Mouse (Mus musculus): ENCODE measurements around the gene Vmn2r61. TPM values are rescaled to one million over a fixed set of nuclear protein-coding genes. Genes with fewer than 3 reads are reported as not detected.

Vmn2r61 gene
- not detected in 2 replicates for polyA plus RNA-seq (2014; fragmentation: Nextera tagmentation; extraction: Ambion mirVana)

DNA sequence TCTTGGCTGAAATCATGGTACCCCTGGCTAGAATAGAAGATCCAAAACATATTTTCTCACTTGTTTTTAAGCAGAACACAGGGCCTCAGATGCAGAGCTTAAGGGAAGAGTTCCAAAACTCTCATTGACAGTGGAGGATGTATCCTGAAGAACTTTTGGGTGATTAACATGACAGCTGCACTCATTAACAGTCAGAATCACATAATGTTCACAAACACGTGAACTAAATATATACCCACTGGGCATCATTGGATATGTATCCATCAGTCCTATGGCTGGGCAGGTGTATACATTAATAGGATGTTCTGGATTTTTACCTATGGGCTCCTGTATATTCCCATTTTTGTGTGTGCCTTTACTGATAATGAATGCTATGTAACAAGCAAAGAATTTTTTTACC lies at the start of gene Vmn2r61:
Gene Vmn2r61, plus strand, starts transcription at position 301 of the 400 bp plus-strand sequence.
- H3K4me3 ChIP-seq (replicated peaks; ENCODE audit: low read depth, low read length) = no peak within 1 kb of the TSS
- ATAC-seq (ENCODE audit: low FRiP score, low TSS enrichment) (no peak), DNase-seq (no peak)
- H3K9me3 ChIP-seq (ENCODE audit: control insufficient read depth, low read length) = peaks cover 30% of the 10 kb centered on the region; the same call in 1 of the 2 replicates
- no peak within 1 kb of the TSS for H3K9ac ChIP-seq (replicated peaks; ENCODE audit: low read length)
- no peak within 1 kb of the TSS for H3K27ac ChIP-seq (replicated peaks; ENCODE audit: low read depth, low read length)
- H3K36me3 ChIP-seq (ENCODE audit: control insufficient read depth, insufficient read depth, low read length) = no peaks in the 10 kb centered on the region
- no peaks in the 10 kb centered on the region for H3K4me1 ChIP-seq (ENCODE audit: control insufficient read depth, insufficient read depth, low read length)
- no peaks in the 10 kb centered on the region for H3K27me3 ChIP-seq (ENCODE audit: control insufficient read depth, insufficient read depth, low read length)
- H3K4me2 ChIP-seq (ENCODE audit: low read length) = no peak within 1 kb of the TSS
- 91% methylated on average over 1 of the region's 1 CpGs for WGBS

Other genes with a start within 250 kb of the Vmn2r61 start
- gene Vmn2r59, start 201.0 kb upstream of the Vmn2r61 start, polyA plus RNA-seq (2014; fragmentation: Nextera tagmentation; extraction: Ambion mirVana) = not detected in 2 replicates
- not detected in 2 replicates for gene Vmn2r60, start 152.3 kb upstream of the Vmn2r61 start, polyA plus RNA-seq (2014; fragmentation: Nextera tagmentation; extraction: Ambion mirVana)
- not detected in 2 replicates for gene 4933421I07Rik, start 188.1 kb downstream of the Vmn2r61 start, polyA plus RNA-seq (2014; fragmentation: Nextera tagmentation; extraction: Ambion mirVana)
- gene Zfp141, start 245.7 kb downstream of the Vmn2r61 start, polyA plus RNA-seq (2014; fragmentation: Nextera tagmentation; extraction: Ambion mirVana) = 12.3 and 20.0 TPM in 2 replicates